Mouse (Mus musculus): Measurements from ENCODE around the gene Olfr794. TPM values are rescaled to one million over a fixed set of nuclear protein-coding genes. Genes with fewer than 3 reads are reported as not detected.

The Olfr794 gene
- not detected for polyA plus RNA-seq (2014; fragmentation: Illumina TruSeq; extraction: RNeasy Lipid Tissue Mini Kit (QIAGEN cat#74804); ENCODE audit: low read depth, low replicate concordance)

GRCm38 (mm10) chr10:129567355-129567754 lies at the start of gene Olfr794:
Gene Olfr794 (plus strand): TSS chr10:129567655.

GRCm38 (mm10) chr10:129521492-129521891 lies 46.0 kb upstream of the Olfr794 start, which contains the start of gene Olfr791:
Gene Olfr791 (plus strand): TSS chr10:129521792.

GRCm38 (mm10) chr10:129538862-129539261 lies 28.6 kb upstream of the Olfr794 start, which contains the start of gene Olfr792:
Gene Olfr792 (plus strand): TSS chr10:129539162.

GRCm38 (mm10) chr10:129612470-129612869 lies 45.0 kb downstream of the Olfr794 start, which contains the start of gene Olfr796:
Gene Olfr796 (minus strand): TSS chr10:129612570.

Other genes with a start within 250 kb of the Olfr794 start
- not detected for gene Olfr780, start 249.5 kb upstream of the Olfr794 start, polyA plus RNA-seq (2014; fragmentation: Illumina TruSeq; extraction: RNeasy Lipid Tissue Mini Kit (QIAGEN cat#74804); ENCODE audit: low read depth, low replicate concordance)
- gene Olfr781, start 238.8 kb upstream of the Olfr794 start, polyA plus RNA-seq (2014; fragmentation: Illumina TruSeq; extraction: RNeasy Lipid Tissue Mini Kit (QIAGEN cat#74804); ENCODE audit: low read depth, low replicate concordance), result not detected
- gene Olfr782, start 218.8 kb upstream of the Olfr794 start, polyA plus RNA-seq (2014; fragmentation: Illumina TruSeq; extraction: RNeasy Lipid Tissue Mini Kit (QIAGEN cat#74804); ENCODE audit: low read depth, low replicate concordance), result not detected
- not detected for gene Olfr784, start 183.6 kb upstream of the Olfr794 start, polyA plus RNA-seq (2014; fragmentation: Illumina TruSeq; extraction: RNeasy Lipid Tissue Mini Kit (QIAGEN cat#74804); ENCODE audit: low read depth, low replicate concordance)
- gene Olfr785, start 162.2 kb upstream of the Olfr794 start, polyA plus RNA-seq (2014; fragmentation: Illumina TruSeq; extraction: RNeasy Lipid Tissue Mini Kit (QIAGEN cat#74804); ENCODE audit: low read depth, low replicate concordance), result not detected
- gene Olfr786, start 140.3 kb upstream of the Olfr794 start, polyA plus RNA-seq (2014; fragmentation: Illumina TruSeq; extraction: RNeasy Lipid Tissue Mini Kit (QIAGEN cat#74804); ENCODE audit: low read depth, low replicate concordance), result not detected
- not detected for gene Olfr787, start 105.8 kb upstream of the Olfr794 start, polyA plus RNA-seq (2014; fragmentation: Illumina TruSeq; extraction: RNeasy Lipid Tissue Mini Kit (QIAGEN cat#74804); ENCODE audit: low read depth, low replicate concordance)
- not detected for gene Olfr788, start 96.7 kb upstream of the Olfr794 start, polyA plus RNA-seq (2014; fragmentation: Illumina TruSeq; extraction: RNeasy Lipid Tissue Mini Kit (QIAGEN cat#74804); ENCODE audit: low read depth, low replicate concordance)
- not detected for gene Olfr789, start 82.9 kb upstream of the Olfr794 start, polyA plus RNA-seq (2014; fragmentation: Illumina TruSeq; extraction: RNeasy Lipid Tissue Mini Kit (QIAGEN cat#74804); ENCODE audit: low read depth, low replicate concordance)
- gene Olfr790, start 69.2 kb upstream of the Olfr794 start, polyA plus RNA-seq (2014; fragmentation: Illumina TruSeq; extraction: RNeasy Lipid Tissue Mini Kit (QIAGEN cat#74804); ENCODE audit: low read depth, low replicate concordance), result not detected
- not detected for gene Olfr791, start 45.9 kb upstream of the Olfr794 start, polyA plus RNA-seq (2014; fragmentation: Illumina TruSeq; extraction: RNeasy Lipid Tissue Mini Kit (QIAGEN cat#74804); ENCODE audit: low read depth, low replicate concordance)
- not detected for gene Olfr792, start 28.5 kb upstream of the Olfr794 start, polyA plus RNA-seq (2014; fragmentation: Illumina TruSeq; extraction: RNeasy Lipid Tissue Mini Kit (QIAGEN cat#74804); ENCODE audit: low read depth, low replicate concordance)
- gene Olfr796, start 44.9 kb downstream of the Olfr794 start, polyA plus RNA-seq (2014; fragmentation: Illumina TruSeq; extraction: RNeasy Lipid Tissue Mini Kit (QIAGEN cat#74804); ENCODE audit: low read depth, low replicate concordance), result not detected
- gene Olfr798, start 60.3 kb downstream of the Olfr794 start, polyA plus RNA-seq (2014; fragmentation: Illumina TruSeq; extraction: RNeasy Lipid Tissue Mini Kit (QIAGEN cat#74804); ENCODE audit: low read depth, low replicate concordance), result not detected
- not detected for gene Olfr799, start 69.8 kb downstream of the Olfr794 start, polyA plus RNA-seq (2014; fragmentation: Illumina TruSeq; extraction: RNeasy Lipid Tissue Mini Kit (QIAGEN cat#74804); ENCODE audit: low read depth, low replicate concordance)
- not detected for gene Olfr800, start 90.0 kb downstream of the Olfr794 start, polyA plus RNA-seq (2014; fragmentation: Illumina TruSeq; extraction: RNeasy Lipid Tissue Mini Kit (QIAGEN cat#74804); ENCODE audit: low read depth, low replicate concordance)
- gene Olfr801, start 106.2 kb downstream of the Olfr794 start, polyA plus RNA-seq (2014; fragmentation: Illumina TruSeq; extraction: RNeasy Lipid Tissue Mini Kit (QIAGEN cat#74804); ENCODE audit: low read depth, low replicate concordance), result not detected
- gene Olfr802, start 120.5 kb downstream of the Olfr794 start, polyA plus RNA-seq (2014; fragmentation: Illumina TruSeq; extraction: RNeasy Lipid Tissue Mini Kit (QIAGEN cat#74804); ENCODE audit: low read depth, low replicate concordance), result not detected
- not detected for gene Olfr803, start 126.6 kb downstream of the Olfr794 start, polyA plus RNA-seq (2014; fragmentation: Illumina TruSeq; extraction: RNeasy Lipid Tissue Mini Kit (QIAGEN cat#74804); ENCODE audit: low read depth, low replicate concordance)
- gene Olfr804, start 135.6 kb downstream of the Olfr794 start, polyA plus RNA-seq (2014; fragmentation: Illumina TruSeq; extraction: RNeasy Lipid Tissue Mini Kit (QIAGEN cat#74804); ENCODE audit: low read depth, low replicate concordance), result not detected
- not detected for gene Olfr805, start 161.7 kb downstream of the Olfr794 start, polyA plus RNA-seq (2014; fragmentation: Illumina TruSeq; extraction: RNeasy Lipid Tissue Mini Kit (QIAGEN cat#74804); ENCODE audit: low read depth, low replicate concordance)
- not detected for gene Olfr806, start 174.3 kb downstream of the Olfr794 start, polyA plus RNA-seq (2014; fragmentation: Illumina TruSeq; extraction: RNeasy Lipid Tissue Mini Kit (QIAGEN cat#74804); ENCODE audit: low read depth, low replicate concordance)
- not detected for gene Olfr807, start 190.1 kb downstream of the Olfr794 start, polyA plus RNA-seq (2014; fragmentation: Illumina TruSeq; extraction: RNeasy Lipid Tissue Mini Kit (QIAGEN cat#74804); ENCODE audit: low read depth, low replicate concordance)
- not detected for gene Olfr808, start 197.8 kb downstream of the Olfr794 start, polyA plus RNA-seq (2014; fragmentation: Illumina TruSeq; extraction: RNeasy Lipid Tissue Mini Kit (QIAGEN cat#74804); ENCODE audit: low read depth, low replicate concordance)
- not detected for gene Olfr809, start 207.0 kb downstream of the Olfr794 start, polyA plus RNA-seq (2014; fragmentation: Illumina TruSeq; extraction: RNeasy Lipid Tissue Mini Kit (QIAGEN cat#74804); ENCODE audit: low read depth, low replicate concordance)
- not detected for gene Olfr810, start 227.3 kb downstream of the Olfr794 start, polyA plus RNA-seq (2014; fragmentation: Illumina TruSeq; extraction: RNeasy Lipid Tissue Mini Kit (QIAGEN cat#74804); ENCODE audit: low read depth, low replicate concordance)
- gene Olfr811, start 236.7 kb downstream of the Olfr794 start, polyA plus RNA-seq (2014; fragmentation: Illumina TruSeq; extraction: RNeasy Lipid Tissue Mini Kit (QIAGEN cat#74804); ENCODE audit: low read depth, low replicate concordance), result not detected